Mouse (Mus musculus) intestine, embryonic 14.5 days (tissue): ENCODE measurements around the gene Ap2a1. TPM values are rescaled to one million over a fixed set of nuclear protein-coding genes. Genes with fewer than 3 reads are reported as not detected.

ENCODE experiments used
- ATAC-seq: fragments of 200-750 bp; cut with Nextera tagmentation; replicated peaks from 2 replicates; pipeline ENCODE4 v1.8.0; 2017; ENCODE audit warnings: low read depth, moderate number of reproducible peaks, moderate TSS enrichment, moderate library complexity; ENCODE audit not compliant: low FRiP score, low TSS enrichment
- DNase-seq: peaks from one replicate; pipeline ENCODE4 v3.0.0-alpha.2; 2018; ENCODE audit warnings: low spot score
- H3K27ac ChIP-seq: fragments of 300-500 bp; sonication (generic); 2 replicates; pipeline ENCODE4 v1.5.1; 2014; ENCODE audit warnings: low read depth, mild to moderate bottlenecking, control low read depth
- H3K27me3 ChIP-seq: fragments of 300-500 bp; sonication (generic); replicated peaks from 2 replicates; pipeline ENCODE4 v1.6.1; 2014; ENCODE audit warnings: low read length, control low read depth; ENCODE audit not compliant: control insufficient read depth, insufficient read depth
- H3K36me3 ChIP-seq: fragments of 300-500 bp; sonication (generic); 2 replicates; pipeline ENCODE4 v1.6.1; 2014; ENCODE audit warnings: low read length, control low read depth; ENCODE audit not compliant: control insufficient read depth, insufficient read depth
- H3K4me1 ChIP-seq: fragments of 300-500 bp; sonication (generic); replicated peaks from 2 replicates; pipeline ENCODE4 v1.6.1; 2014; ENCODE audit warnings: low read length, control low read depth, mixed read lengths; ENCODE audit not compliant: control insufficient read depth, insufficient read depth
- H3K4me2 ChIP-seq: fragments of 300-500 bp; sonication (generic); 2 replicates; pipeline ENCODE4 v1.6.1; 2014; ENCODE audit warnings: low read length
- H3K4me3 ChIP-seq: fragments of 300-500 bp; sonication (generic); 2 replicates; pipeline ENCODE4 v1.5.1; 2014; ENCODE audit warnings: low read depth, low read length, control low read depth, mixed read lengths
- H3K9ac ChIP-seq: fragments of 300-500 bp; sonication (generic); 2 replicates; pipeline ENCODE4 v1.6.1; 2014; ENCODE audit warnings: mild to moderate bottlenecking, low read length
- H3K9me3 ChIP-seq: fragments of 300-500 bp; sonication (generic); 2 replicates; pipeline ENCODE4 v1.6.1; 2016; ENCODE audit warnings: low read length, control low read depth; ENCODE audit not compliant: control insufficient read depth
- WGBS: fragments of 180-500 bp; shearing (Covaris S2); extraction: QIAGEN DNeasy Blood & Tissue Kit; methylation state at CpG from one replicate; pipeline ENCODE4 v1.1.7; 2014; 5-methylcytosine and 5-hydroxymethylcytosine counted together
- polyA plus RNA-seq: library from polyadenylated mRNA; unstranded; fragments of >200 nt; fragmentation: Nextera tagmentation; extraction: Ambion mirVana; gene quantifications from 2 replicates; pipeline ENCODE4 v1.2.1, GENCODE M21; 2014

The Ap2a1 gene
- polyA plus RNA-seq, 1 experiment from 2014 or later = 68.3 TPM

DNA sequence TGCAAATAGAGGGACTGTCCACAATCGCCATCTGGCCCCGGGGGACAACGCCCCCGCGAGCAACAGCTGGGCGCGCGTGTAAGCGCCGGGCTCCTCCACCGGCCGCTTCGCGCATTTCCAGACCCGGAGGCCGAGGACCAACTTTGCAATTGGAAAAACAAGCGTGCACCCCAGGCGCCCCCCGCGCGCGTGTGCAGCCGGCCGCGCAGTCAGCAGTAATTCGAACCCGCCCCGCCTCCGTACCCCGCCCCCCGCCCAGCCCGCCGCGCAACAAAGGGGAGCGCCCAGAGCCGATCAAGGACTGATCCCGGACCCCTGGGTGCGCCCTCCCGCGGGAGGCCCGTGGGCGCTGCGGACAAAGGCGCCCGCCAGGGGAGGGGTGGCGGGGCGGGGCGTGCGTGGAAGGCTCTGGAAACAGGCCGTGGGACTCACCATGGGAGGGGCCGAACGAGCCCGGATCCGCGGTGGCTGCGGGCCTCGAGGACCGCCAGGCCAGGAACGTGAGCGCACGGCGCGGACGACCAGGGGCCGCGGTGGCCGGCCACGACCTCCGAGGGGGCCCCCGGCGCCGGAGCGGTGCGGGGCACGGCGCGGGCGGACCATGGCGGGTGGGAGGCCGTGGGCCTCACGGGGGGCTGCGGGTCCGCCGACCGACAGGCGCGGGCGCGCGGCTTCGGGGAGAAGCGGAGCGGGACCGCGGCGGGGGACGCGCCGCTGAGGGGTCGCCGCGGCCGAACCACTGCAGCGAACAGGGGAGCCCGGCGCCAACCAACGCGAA is 60.2 kb downstream of the Ap2a1 start:
- Histone ChIP-seq H3K9me3 (no peaks in the 10 kb centered on the region), H3K4me1 (peaks cover 41% of the 10 kb centered on the region), H3K4me2 (peak overlapping the region; percentile 79), H3K9ac (peak overlapping the region; percentile 97), H3K27ac (peak overlapping the region; percentile 99), H3K36me3 (peaks cover 28% of the 10 kb centered on the region), H3K27me3 (no peaks in the 10 kb centered on the region), H3K4me3 (peak overlapping the region; percentile 97)
- DNase-seq (peak; percentile 87), ATAC-seq (peak; percentile 59)
- 1% methylated on average over 99 of the region's 108 CpGs for WGBS

DNA sequence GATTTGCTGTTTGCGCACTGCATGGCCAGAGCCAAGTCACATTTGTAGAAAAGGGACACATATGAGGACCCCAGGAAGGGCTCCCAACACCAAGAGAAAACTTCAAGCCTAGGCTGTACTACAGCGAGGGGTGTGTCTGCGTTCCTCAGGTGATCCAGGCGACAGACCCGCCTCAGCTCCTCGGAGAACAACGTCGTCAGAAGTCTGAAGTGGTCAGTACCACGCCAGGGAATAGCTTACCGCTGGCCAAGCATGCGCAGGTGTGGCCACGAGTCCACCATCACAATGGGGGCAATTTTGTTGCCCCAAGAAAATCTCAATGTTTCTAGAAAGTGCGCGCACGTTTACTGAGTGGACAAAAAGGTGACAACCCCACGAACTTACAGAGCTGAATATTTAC is 60.8 kb downstream of the Ap2a1 start:
- DNase-seq (no peak), ATAC-seq (no peak)
- peak overlapping the region; percentile 97 for H3K4me3 ChIP-seq
- peak overlapping the region; percentile 99; the same call in 1 of the 2 replicates for H3K27ac ChIP-seq
- peak overlapping the region; percentile 97 for H3K9ac ChIP-seq
- H3K36me3 ChIP-seq = peaks cover 34% of the 10 kb centered on the region
- H3K4me2 ChIP-seq = peak overlapping the region; percentile 79
- no peaks in the 10 kb centered on the region for H3K27me3 ChIP-seq
- peaks cover 41% of the 10 kb centered on the region for H3K4me1 ChIP-seq
- H3K9me3 ChIP-seq = no peaks in the 10 kb centered on the region
- WGBS = 5% methylated on average over 16 of the region's 16 CpGs

DNA sequence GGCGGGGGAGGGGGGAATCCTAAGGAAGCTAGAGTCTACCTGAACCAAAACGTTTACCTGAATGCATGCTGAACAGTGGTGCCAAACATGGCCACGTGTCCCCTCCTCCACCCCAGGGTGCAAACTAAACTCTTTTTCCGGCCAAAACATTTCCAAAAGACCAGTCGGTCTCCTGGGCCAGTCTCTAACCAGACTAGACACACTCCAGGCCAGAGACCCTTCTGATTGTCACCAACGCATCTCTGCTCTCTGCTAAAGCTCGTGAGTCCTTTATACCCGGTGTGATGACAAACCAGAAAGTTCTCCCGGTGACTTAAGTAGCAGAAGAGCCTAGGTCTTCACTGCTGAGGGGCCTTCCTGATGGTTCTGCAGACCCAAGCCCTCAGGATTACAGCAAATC is 61.5 kb downstream of the Ap2a1 start:
- WGBS = 41% methylated on average over 9 of the region's 9 CpGs
- peaks cover 41% of the 10 kb centered on the region for H3K4me1 ChIP-seq
- no peak for ATAC-seq

DNA sequence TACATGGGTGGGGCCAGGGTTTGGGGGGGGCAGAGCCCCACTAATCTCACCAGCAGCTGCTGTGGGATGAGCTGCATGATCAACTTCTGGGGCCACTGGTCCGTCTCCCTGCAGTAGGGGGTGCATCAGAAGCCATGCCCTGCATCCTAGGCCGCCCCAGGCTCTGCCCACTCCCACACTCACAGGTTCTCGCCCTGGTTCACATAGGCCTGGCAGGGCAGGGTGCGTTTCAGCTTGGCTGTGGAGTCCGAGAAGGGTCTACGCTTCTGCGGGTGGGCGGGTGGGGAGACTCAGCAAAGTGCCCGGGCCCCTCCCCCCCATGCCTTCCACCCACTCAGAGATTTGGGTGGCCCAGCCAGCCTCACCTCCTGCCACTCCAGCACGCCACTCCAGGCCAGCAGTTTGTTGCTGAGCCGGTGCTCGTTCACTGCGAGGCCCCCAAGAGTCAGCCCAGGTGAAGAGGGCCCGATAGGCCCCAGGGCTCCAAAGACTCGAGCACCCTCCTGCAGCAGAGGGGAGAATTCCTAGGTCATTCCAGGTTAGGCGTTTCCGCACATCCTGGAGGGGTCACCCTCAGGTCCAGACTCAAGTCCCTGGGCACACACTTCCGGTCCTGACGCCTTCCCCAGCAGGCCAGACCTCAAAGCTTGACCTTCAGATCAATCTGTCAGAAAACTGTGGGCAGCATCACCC is 62.1 kb downstream of the Ap2a1 start:
- Histone ChIP-seq H3K9ac (0 out of 2 replicates have a peak overlapping the region, but pooled peaks have one; percentile 6), H3K4me1 (peaks cover 41% of the 10 kb centered on the region)
- 58% methylated on average over 19 of the region's 19 CpGs for WGBS

More for the DNA sequence above, 61.5 kb downstream of the Ap2a1 start:
- H3K27ac ChIP-seq = no peak overlapping the region
- peaks cover 41% of the 10 kb centered on the region for H3K36me3 ChIP-seq
- peak overlapping the region; percentile 97 for H3K9ac ChIP-seq
- H3K4me2 ChIP-seq = peak overlapping the region; percentile 79
- peak overlapping the region; percentile 97 for H3K4me3 ChIP-seq
- DNase-seq = no peak
- H3K27me3 ChIP-seq = no peaks in the 10 kb centered on the region
- no peaks in the 10 kb centered on the region for H3K9me3 ChIP-seq

DNA sequence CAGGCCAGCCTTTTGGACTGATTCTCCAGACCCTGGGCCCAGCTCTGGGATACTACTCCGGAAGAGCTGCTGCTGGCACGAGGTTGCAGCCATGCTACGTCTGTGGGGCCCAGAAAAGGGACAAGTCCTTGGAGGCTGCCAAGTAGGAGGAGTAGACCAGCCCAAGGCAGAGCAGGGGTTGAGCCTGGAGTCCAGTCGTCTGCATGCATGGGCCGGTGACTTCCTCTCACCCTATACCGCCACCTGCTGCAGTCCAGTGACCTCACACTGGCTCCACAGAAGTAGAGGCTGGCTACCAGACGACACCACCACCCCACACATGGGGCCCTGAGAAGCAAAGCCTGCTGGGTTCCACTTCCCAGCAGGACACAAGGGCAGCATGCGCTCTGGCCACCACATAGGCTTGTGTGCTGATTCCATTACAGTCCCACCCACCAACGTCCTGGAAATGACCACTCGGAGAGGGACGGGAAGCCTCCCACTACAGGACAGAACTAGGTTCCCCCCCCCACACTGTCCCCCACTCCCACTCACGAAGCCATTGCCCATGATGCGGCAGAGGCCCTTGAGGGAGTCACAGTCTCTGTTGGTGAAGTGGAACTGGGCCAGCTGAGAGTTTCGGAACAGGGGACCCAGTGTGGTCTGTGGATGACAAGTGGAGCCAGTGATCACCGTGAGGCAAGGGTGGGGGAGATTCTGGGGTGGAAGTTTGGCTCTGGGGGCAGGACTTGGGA is 62.9 kb downstream of the Ap2a1 start:
- H3K36me3 ChIP-seq = peaks cover 52% of the 10 kb centered on the region
- H3K4me2 ChIP-seq = peak overlapping the region; percentile 79
- H3K9ac ChIP-seq = peak overlapping the region; percentile 29; the same call in 1 of the 2 replicates
- H3K27me3 ChIP-seq = no peaks in the 10 kb centered on the region
- peak overlapping the region; percentile 38; the same call in 1 of the 2 replicates for H3K27ac ChIP-seq
- ATAC-seq = no peak
- peak overlapping the region; percentile 21; the same call in 1 of the 2 replicates for H3K4me3 ChIP-seq
- 45% methylated on average over 15 of the region's 15 CpGs for WGBS
- DNase-seq = no peak
- H3K4me1 ChIP-seq = peaks cover 41% of the 10 kb centered on the region
- no peaks in the 10 kb centered on the region for H3K9me3 ChIP-seq

More for the DNA sequence above, 62.1 kb downstream of the Ap2a1 start:
- H3K27ac ChIP-seq = no peak overlapping the region
- DNase-seq (no peak), ATAC-seq (no peak)
- H3K36me3 ChIP-seq = peaks cover 47% of the 10 kb centered on the region
- H3K9me3 ChIP-seq = no peaks in the 10 kb centered on the region
- H3K27me3 ChIP-seq = no peaks in the 10 kb centered on the region
- peak overlapping the region; percentile 97 for H3K4me3 ChIP-seq
- peak overlapping the region; percentile 79 for H3K4me2 ChIP-seq

DNA sequence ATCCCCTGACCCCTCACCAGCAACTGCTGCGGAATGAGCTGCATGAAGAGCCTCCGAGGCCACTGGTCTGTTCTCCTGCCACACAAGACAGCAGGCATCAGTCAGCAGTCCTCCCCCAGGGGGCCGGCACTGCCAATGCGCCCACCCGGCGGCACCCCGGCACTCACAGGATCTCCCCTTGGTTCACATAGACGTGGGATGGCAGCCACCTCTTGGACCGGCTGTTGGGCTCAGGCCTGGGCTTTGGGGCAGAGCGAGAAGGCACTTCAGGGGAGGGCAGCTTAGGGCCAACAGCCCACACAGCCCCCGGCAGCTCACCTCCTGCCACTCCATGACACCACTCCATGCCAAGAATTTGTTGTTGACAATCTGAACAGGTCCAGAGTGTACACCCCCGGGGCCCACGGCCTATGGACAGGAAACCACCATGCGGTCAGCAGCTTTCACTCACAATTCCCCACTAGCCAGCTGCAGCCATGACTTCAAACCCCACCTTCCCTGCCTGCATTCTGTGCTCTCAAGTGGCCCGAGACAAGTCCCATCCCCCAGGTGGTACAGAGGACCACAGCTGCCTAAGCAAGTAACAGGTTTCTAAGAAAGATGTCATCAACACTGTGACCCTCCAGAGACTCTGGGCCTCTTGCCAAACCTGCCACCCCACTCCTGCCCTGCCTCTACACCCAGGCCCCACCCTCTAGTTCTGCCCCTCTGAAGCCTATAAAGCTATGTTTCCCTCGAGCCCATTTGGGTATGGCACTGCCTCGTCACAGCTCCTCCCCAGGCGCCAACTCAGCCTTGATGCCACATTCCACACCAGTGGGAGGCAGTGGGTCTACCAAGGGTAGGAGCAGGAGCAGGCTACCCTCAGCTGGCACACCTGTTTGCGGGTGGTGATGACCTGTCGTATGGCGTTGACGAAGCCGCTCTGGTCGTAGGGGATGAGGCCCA is 64.4 kb downstream of the Ap2a1 start:
- no peak overlapping the region for H3K4me2 ChIP-seq
- H3K27me3 ChIP-seq = no peaks in the 10 kb centered on the region
- DNase-seq = no peak
- H3K4me3 ChIP-seq = no peak overlapping the region
- no peak overlapping the region for H3K9ac ChIP-seq
- H3K4me1 ChIP-seq = peaks cover 49% of the 10 kb centered on the region
- 82% methylated on average over 24 of the region's 24 CpGs for WGBS
- H3K27ac ChIP-seq = no peak overlapping the region
- H3K36me3 ChIP-seq = peaks cover 56% of the 10 kb centered on the region
- ATAC-seq = no peak
- no peaks in the 10 kb centered on the region for H3K9me3 ChIP-seq

DNA sequence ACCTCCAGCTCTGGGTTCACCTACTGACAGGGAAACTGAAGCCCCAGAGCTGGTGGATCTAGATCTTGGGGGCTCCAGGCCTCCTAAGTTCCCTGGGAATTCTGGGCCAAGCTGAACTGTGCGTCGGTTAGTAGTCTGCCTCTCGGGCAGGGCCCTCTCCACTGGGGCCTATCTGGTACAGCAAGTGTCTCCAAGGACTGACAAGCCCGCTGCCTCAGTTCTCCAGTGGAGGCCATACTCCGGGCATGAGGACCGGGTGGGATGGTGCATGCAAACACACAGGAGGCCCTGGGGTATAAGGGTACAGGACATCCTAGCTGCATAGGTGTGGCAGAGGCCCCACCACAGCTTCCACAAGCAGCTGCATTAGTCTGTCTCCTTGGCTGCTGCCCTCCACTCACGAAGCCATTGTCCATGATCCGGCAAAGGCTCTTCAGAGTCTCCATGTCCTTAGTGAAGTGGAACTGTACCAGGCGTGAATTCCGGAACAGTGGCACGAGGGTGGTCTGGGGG is 65.3 kb downstream of the Ap2a1 start:
- H3K27me3 ChIP-seq = no peaks in the 10 kb centered on the region
- H3K4me1 ChIP-seq = peaks cover 49% of the 10 kb centered on the region
- no peak overlapping the region for H3K4me2 ChIP-seq
- no peak for ATAC-seq
- H3K27ac ChIP-seq = no peak overlapping the region
- no peak for DNase-seq
- H3K4me3 ChIP-seq = no peak overlapping the region
- 88% methylated on average over 11 of the region's 11 CpGs for WGBS
- no peak overlapping the region for H3K9ac ChIP-seq
- no peaks in the 10 kb centered on the region for H3K9me3 ChIP-seq
- H3K36me3 ChIP-seq = peaks cover 56% of the 10 kb centered on the region
